Mouse (Mus musculus) bone marrow, adult 2 months (tissue): ENCODE results near the gene Slc26a8.

ENCODE experiments used
- CTCF ChIP-seq: fragments of 200-500 bp; IDR thresholded peaks from 2 replicates; pipeline ENCODE4 v1.5.1; 2011; ENCODE audit warnings: low read length, control low read depth; ENCODE audit not compliant: control insufficient read depth, insufficient read depth
- POLR2A ChIP-seq: fragments of 200-500 bp; IDR thresholded peaks from 2 replicates; pipeline ENCODE4 v1.6.1; 2011; ENCODE audit warnings: low read depth, mild to moderate bottlenecking, control low read depth, low read length, borderline replicate concordance; ENCODE audit not compliant: control insufficient read depth

GRCm38 (mm10) chr17:28715832-28716548 lies 26.0 kb upstream of the Slc26a8 start:
- no peak for TF ChIP-seq CTCF
- no peak for TF ChIP-seq POLR2A
